Mouse (Mus musculus): ENCODE measurements around the gene Kera. TPM values are rescaled to one million over a fixed set of nuclear protein-coding genes. Genes with fewer than 3 reads are reported as not detected.

Kera gene
- polyA plus RNA-seq (2021; fragmentation: Nextera tagmentation): not detected in 2 replicates
- long read RNA-seq, experiment 1: 0 reads
- long read RNA-seq, experiment 2: 0 reads

DNA sequence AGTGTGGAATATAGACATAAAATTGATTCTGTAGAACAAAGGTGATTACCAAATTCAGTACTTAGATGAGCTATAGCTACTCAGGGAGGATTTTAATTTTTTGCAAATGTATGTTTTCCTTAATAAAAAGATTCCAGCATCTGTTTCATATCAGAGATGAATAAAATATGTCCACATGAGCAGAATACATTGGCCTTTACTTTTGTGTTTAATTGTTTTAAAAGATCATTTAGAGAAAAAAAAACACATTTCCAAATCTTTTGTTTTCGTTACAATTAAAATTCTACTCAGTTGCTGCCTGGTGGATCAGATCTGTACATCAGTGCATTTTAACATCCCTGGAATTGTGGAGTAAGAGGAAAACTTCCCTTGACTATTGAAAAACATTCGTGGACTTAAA lies at the start of gene Kera:
Gene Kera (plus strand): TSS at position 301 of the 400 bp plus-strand sequence.

DNA sequence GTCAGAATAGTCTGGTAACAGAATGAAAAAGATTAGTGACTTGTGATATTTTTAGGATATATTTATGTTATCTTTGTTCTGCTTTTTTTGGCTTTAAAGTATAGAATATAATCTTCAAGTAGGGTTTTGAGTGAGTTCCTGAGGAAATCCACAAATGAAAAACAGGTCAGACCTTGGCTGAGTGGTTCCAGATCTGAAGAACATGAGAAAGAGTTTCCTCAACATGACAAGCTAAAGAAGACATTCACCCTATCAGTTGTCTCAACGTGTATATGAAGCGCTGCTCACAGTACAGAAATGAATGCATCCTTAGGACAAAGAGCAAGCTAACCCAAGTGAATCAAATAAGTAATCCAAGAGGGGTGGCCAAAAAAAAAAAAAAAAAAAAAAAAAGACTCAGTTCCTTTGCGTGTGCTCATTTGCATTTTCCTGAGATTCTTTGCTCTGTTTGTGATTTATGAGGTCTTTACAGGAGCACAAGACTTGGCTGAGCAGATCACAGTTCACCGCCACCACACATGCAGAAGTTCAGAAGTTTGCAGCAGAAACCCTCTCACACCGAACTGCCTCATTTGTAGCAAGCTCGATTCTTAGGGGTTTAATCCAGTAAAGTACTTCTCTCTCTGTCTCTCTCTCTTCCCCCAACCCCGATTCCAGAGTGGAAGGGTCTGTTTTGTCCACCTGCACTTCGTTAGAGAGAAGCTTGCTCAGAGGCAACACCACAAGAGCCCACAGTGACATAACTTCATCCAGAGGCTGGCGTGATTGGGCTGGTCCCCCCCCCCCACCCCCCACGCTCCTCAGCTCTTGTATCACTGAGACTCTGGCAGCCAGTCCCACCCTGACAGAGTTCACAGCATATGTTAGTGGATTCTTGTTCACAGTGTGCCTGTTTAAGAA lies 41.5 kb upstream of the Kera start, which contains the start of gene Lum:
Gene Lum (plus strand): TSS at position 172 of the 900 bp plus-strand sequence.

DNA sequence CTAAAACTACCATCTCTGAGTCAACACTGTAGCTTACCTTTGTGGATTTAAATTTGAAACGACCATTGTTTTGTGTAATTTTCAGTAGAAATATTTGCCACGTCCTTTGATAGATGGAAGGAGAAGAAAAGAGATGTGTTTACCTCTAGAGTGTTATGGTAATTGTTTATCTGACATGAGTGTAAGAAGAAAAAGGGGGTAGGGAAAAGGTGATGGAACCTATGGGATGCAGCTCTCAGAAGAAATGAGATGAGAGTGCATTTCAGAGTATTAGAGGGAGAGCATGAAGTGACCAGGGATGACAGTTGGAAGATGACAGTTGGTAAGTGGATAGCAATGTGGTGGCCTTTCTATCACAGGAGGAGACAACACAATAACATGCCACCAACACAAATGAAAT lies 37.1 kb downstream of the Kera start, which contains the start of gene Epyc:
Gene Epyc (plus strand): TSS at position 301 of the 400 bp plus-strand sequence.

Other genes starting within 250 kb of the Kera start
- gene Dcn, start 127.3 kb upstream of the Kera start, polyA plus RNA-seq (2021; fragmentation: Nextera tagmentation): 90.5 and 95.3 TPM in 2 replicates
- 3.0 and 3.7 TPM in 2 replicates for gene Lum, start 41.8 kb upstream of the Kera start, polyA plus RNA-seq (2021; fragmentation: Nextera tagmentation)
- gene Epyc, start 37.2 kb downstream of the Kera start, polyA plus RNA-seq (2021; fragmentation: Nextera tagmentation): 0.67 and 0.82 TPM in 2 replicates
- not detected in 2 replicates for gene Ccer1, start 86.2 kb downstream of the Kera start, polyA plus RNA-seq (2021; fragmentation: Nextera tagmentation)
- not detected in 2 replicates for gene C030005K15Rik, start 119.9 kb downstream of the Kera start, polyA plus RNA-seq (2021; fragmentation: Nextera tagmentation)

All from layer of hippocampus, adult 6 months (tissue).